Mouse (Mus musculus): ENCODE measurements around the gene Angpt4.

GRCm38 (mm10) chr2:151878645-151879044 is 32.4 kb upstream of the Angpt4 start:
- TF ChIP-seq SMC3 (IDR thresholded peaks at IDR 0.05; ENCODE audit: low read depth, low read length): no peak
- no peak for TF ChIP-seq RCOR1 (conservative IDR thresholded peaks at IDR 0.05; ENCODE audit: low read depth, low read length)
- no peak for TF ChIP-seq MXI1 (IDR thresholded peaks at IDR 0.05; ENCODE audit: low read depth, low read length)
- TF ChIP-seq JUN (IDR thresholded peaks at IDR 0.05; ENCODE audit: insufficient read depth, low read depth, low read length): no peak
- no peak for TF ChIP-seq HCFC1 (IDR thresholded peaks at IDR 0.05; ENCODE audit: low read depth, low read length)
- TF ChIP-seq EP300 (IDR thresholded peaks at IDR 0.05; ENCODE audit: low read length): no peak
- no peak for TF ChIP-seq MAFK (IDR thresholded peaks at IDR 0.05; ENCODE audit: insufficient replicate concordance, low read length)
- TF ChIP-seq CTCF (conservative IDR thresholded peaks at IDR 0.05 in 1 of 2, IDR thresholded peaks at IDR 0.05 in 1 of 2; ENCODE audit: low read depth in 2 of 2, low read length in 2 of 2): no peak
- TF ChIP-seq BHLHE40 (IDR thresholded peaks at IDR 0.05; ENCODE audit: low read depth, low read length): no peak
